In the genomic region with DNA sequence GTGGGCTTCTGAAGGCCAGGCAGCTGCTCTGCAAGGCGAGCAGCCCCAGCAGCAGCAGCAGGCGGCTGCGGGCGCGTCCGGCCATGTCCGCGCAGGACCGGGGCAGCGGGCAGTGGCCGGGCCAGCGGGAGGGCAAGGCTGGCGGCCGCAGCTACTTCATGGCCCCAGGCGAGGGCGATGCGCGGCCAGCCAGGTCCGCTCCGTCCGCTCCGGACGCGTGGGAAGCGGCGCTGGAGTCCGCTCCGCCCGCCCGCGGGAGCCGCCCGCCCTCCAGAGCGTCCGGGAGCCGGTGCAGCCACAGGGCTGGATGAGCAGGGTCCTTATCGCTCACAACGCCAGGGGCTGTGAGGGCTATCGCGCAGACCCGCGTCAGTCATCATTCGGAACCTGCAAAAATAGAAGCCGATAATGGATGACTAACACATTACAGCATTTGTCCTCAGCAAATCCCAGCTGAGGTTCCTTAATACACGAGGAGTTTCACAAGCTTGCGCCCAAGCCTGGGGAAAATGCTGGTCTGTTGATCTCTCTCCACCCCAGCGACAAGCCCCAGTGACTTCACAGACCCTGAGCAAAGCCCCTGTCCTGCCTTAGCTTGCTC, we compare ENCODE assay signal across 8 mouse cellular contexts.
DNase-seq lines count a peak whose midpoint lies in the region; ATAC-seq lines count a peak whose summit lies in the region.

No protein-coding gene starts in this region.

- peak; percentile 70 to 77 for ATAC-seq in hematopoietic stem cell, adult 5-6 weeks (replicated peaks in 1 of 2; ENCODE audit: insufficient read depth in 1 of 2, low FRiP score in 2 of 2, low TSS enrichment in 1 of 2, low read depth in 1 of 2, poor library complexity in 2 of 2, severe bottlenecking in 2 of 2)
- ATAC-seq in activated CD4-positive, CD25-positive, alpha-beta regulatory T cell, adult 4 months: no peak

- DNase-seq in adipocyte (ENCODE audit: low spot score): peak; percentile 56
- peak; percentile 29 for DNase-seq in cerebellum, adult 9-10 months
- peak; percentile 23 to 66 for DNase-seq in frontal cortex, adult 2 months (ENCODE audit: extremely low spot score in 1 of 2, low spot score in 1 of 2)
- DNase-seq in layer of hippocampus, postnatal 25 days (ENCODE audit: extremely low spot score in 1 of 2, low spot score in 1 of 2): peak; percentile 50 to 69
- DNase-seq in lung, postnatal 25 days (ENCODE audit: low spot score): peak; percentile 67
- peak; percentile 41 for DNase-seq in retina, postnatal 7 days (ENCODE audit: low read depth, low spot score)
